Mouse (Mus musculus): ENCODE results near the gene Akap10.

Gene Akap10

GRCm38 (mm10) chr11:61949315-61949714 is 19.3 kb upstream of the Akap10 start:
- CTCF ChIA-PET = interaction anchor here in 2 of 4 experiments (0.6 kb wide), 2 partner anchors 19 to 127 kb away, joined by 3 to 6 read pairs; partner anchors contain the start of gene Akap10 (in 1 of the 2)

GRCm38 (mm10) chr11:61946608-61947007 is 16.6 kb upstream of the Akap10 start:
- ChIA-PET CTCF (interaction anchor here in 1 of 4 experiments (0.6 kb wide), 1 partner anchor 575 kb away, joined by 4 read pairs; no protein-coding TSS in a partner anchor), POLR2A (no interaction called here)

More at GRCm38 (mm10) chr11:61949315-61949714, 19.3 kb upstream of the Akap10 start:
- POLR2A ChIA-PET = interaction anchor here in 2 of 4 experiments (0.6 to 1.3 kb wide), 3 partner anchors 19 to 602 kb away, joined by 3 to 4 read pairs (median 3); partner anchors contain the start of genes Ttc19 (in 1 of the 2), Ubb (in 1 of the 2) and Zswim7 (in 1 of the 2)

GRCm38 (mm10) chr11:61944417-61944816 is 14.4 kb upstream of the Akap10 start:
- CTCF ChIA-PET = no interaction called here
- POLR2A ChIA-PET = interaction anchor here in 1 of 4 experiments (0.5 to 1.6 kb wide), 2 partner anchors 14 to 576 kb away, joined by 3 to 6 read pairs; partner anchors contain the start of gene Akap10

- ChIA-PET POLR2A (interaction anchor here in 1 of 4 experiments (1.6 kb wide), 1 partner anchor 13 kb away, joined by 6 read pairs; the partner anchor contains the start of gene Akap10), CTCF (interaction anchor here in 1 of 4 experiments (0.7 kb wide), 1 partner anchor 94 kb away, joined by 3 read pairs; no protein-coding TSS in a partner anchor)
Observed at GRCm38 (mm10) chr11:61942903-61943302, 12.9 kb upstream of the Akap10 start.

- POLR2A ChIA-PET = interaction anchor here in 1 of 4 experiments (1.8 kb wide), 1 partner anchor 8 kb away, joined by 5 read pairs; the partner anchor contains the start of gene Akap10
- CTCF ChIA-PET = no interaction called here
Observed at GRCm38 (mm10) chr11:61937761-61938160, 7.7 kb upstream of the Akap10 start.

- ChIA-PET POLR2A (interaction anchor here in 3 of 4 experiments (0.6 to 2.2 kb wide), 28 partner anchors 8 to 1404 kb away, joined by 3 to 12 read pairs (median 4); partner anchors contain the start of genes Ulk2 (in 2 of the 3), Adora2b (in 1 of the 3), Prpsap2 (in 1 of the 3) and Specc1 (in 1 of the 3)), CTCF (interaction anchor here in 2 of 4 experiments (1.2 to 1.3 kb wide), 3 partner anchors 9 to 26 kb away, joined by 3 to 4 read pairs (median 4); partner anchors contain the start of gene Specc1 (in 1 of the 2))
Observed at GRCm38 (mm10) chr11:61930640-61931586, 861 bp upstream of the Akap10 start.

GRCm38 (mm10) chr11:61929323-61930097 is 542 bp downstream of the Akap10 start:
- CTCF ChIA-PET = interaction anchor here in 2 of 4 experiments (1.2 to 1.3 kb wide), 3 partner anchors 11 to 27 kb away, joined by 3 to 4 read pairs (median 4); partner anchors contain the start of gene Specc1 (in 1 of the 2)
- POLR2A ChIA-PET = interaction anchor here in 3 of 4 experiments (0.6 to 2.2 kb wide), 24 partner anchors 9 to 621 kb away, joined by 3 to 12 read pairs (median 4); partner anchors contain the start of genes Adora2b (in 1 of the 3), Prpsap2 (in 1 of the 3), Ubb (in 1 of the 3) and Ulk2 (in 1 of the 3)

GRCm38 (mm10) chr11:61923309-61923708 is 6.7 kb downstream of the Akap10 start:
- CTCF ChIA-PET = no interaction called here
- POLR2A ChIA-PET = interaction anchor here in 2 of 4 experiments (0.6 to 1.0 kb wide), 2 partner anchors 37 to 240 kb away, joined by 3 to 4 read pairs; no protein-coding TSS in a partner anchor

GRCm38 (mm10) chr11:61919702-61920101 is 10.3 kb downstream of the Akap10 start:
- CTCF ChIA-PET = no interaction called here
- POLR2A ChIA-PET = interaction anchor here in 2 of 4 experiments (0.7 to 1.8 kb wide), 5 partner anchors 11 to 235 kb away, joined by 3 to 8 read pairs (median 3); partner anchors contain the start of genes Akap10 (in 2 of the 2) and Ulk2 (in 1 of the 2)

GRCm38 (mm10) chr11:61908315-61908714 is 21.7 kb downstream of the Akap10 start:
- POLR2A ChIA-PET = no interaction called here
- CTCF ChIA-PET = no interaction called here

GRCm38 (mm10) chr11:61882183-61882582 is 47.9 kb downstream of the Akap10 start:
- CTCF ChIA-PET = interaction anchor here in 2 of 4 experiments (0.7 to 0.8 kb wide), 2 partner anchors 33 to 236 kb away, joined by 3 read pairs; no protein-coding TSS in a partner anchor
- POLR2A ChIA-PET = interaction anchor here in 3 of 4 experiments (0.6 to 1.6 kb wide), 4 partner anchors 8 to 398 kb away, joined by 3 to 5 read pairs (median 4); no protein-coding TSS in a partner anchor

GRCm38 (mm10) chr11:61879921-61880320 is 50.1 kb downstream of the Akap10 start:
- ChIA-PET CTCF (interaction anchor here in 1 of 4 experiments (0.6 kb wide), 1 partner anchor 59 kb away, joined by 3 read pairs; no protein-coding TSS in a partner anchor), POLR2A (interaction anchor here in 1 of 4 experiments (0.7 to 2.0 kb wide), 4 partner anchors 10 to 33 kb away, joined by 3 to 7 read pairs (median 4); partner anchors contain the start of gene Ulk2)

- ChIA-PET POLR2A (no interaction called here), CTCF (no interaction called here)
Observed at GRCm38 (mm10) chr11:61871881-61872280, 58.2 kb downstream of the Akap10 start.

- CTCF ChIA-PET = no interaction called here
- POLR2A ChIA-PET = interaction anchor here in 1 of 4 experiments (0.9 to 3.0 kb wide), 2 partner anchors 12 to 44 kb away, joined by 4 to 19 read pairs; partner anchors contain the start of gene Ulk2
Observed at GRCm38 (mm10) chr11:61866856-61867255, 63.2 kb downstream of the Akap10 start.

- CTCF ChIA-PET = interaction anchor here in 1 of 4 experiments (0.7 kb wide), 1 partner anchor 1324 kb away, joined by 5 read pairs; no protein-coding TSS in a partner anchor
Observed at GRCm38 (mm10) chr11:61861781-61862547, 68.1 kb downstream of the Akap10 start.

GRCm38 (mm10) chr11:61859316-61859715 is 70.7 kb downstream of the Akap10 start:
- CTCF ChIA-PET = no interaction called here

More at GRCm38 (mm10) chr11:61861781-61862547, 68.1 kb downstream of the Akap10 start:
- POLR2A ChIA-PET = interaction anchor here in 2 of 4 experiments (0.9 to 1.1 kb wide), 2 partner anchors 116 to 242 kb away, joined by 3 to 4 read pairs; no protein-coding TSS in a partner anchor

GRCm38 (mm10) chr11:61855539-61855938 is 74.5 kb downstream of the Akap10 start:
- ChIA-PET POLR2A (interaction anchor here (0.5 to 3.4 kb wide), 26 partner anchors 9 to 1286 kb away, joined by 3 to 19 read pairs (median 4); partner anchors contain the start of genes Adora2b (in 1 of the 4), Akap10 (in 1 of the 4), Mapk7 (in 1 of the 4) and Prpsap2 (in 1 of the 4)), CTCF (no interaction called here)

More at GRCm38 (mm10) chr11:61859316-61859715, 70.7 kb downstream of the Akap10 start:
- POLR2A ChIA-PET = interaction anchor here in 1 of 4 experiments (0.6 kb wide), 1 partner anchor 70 kb away, joined by 3 read pairs; no protein-coding TSS in a partner anchor

All from embryonic stem cell, embryonic (primary cell).